Mouse (Mus musculus): ENCODE data around the gene Ano8. TPM values are rescaled to one million over a fixed set of nuclear protein-coding genes. Genes with fewer than 3 reads are reported as not detected.

The Ano8 gene
- polyA plus RNA-seq, 1 experiment from 2014 or later, result 6.8 TPM

DNA sequence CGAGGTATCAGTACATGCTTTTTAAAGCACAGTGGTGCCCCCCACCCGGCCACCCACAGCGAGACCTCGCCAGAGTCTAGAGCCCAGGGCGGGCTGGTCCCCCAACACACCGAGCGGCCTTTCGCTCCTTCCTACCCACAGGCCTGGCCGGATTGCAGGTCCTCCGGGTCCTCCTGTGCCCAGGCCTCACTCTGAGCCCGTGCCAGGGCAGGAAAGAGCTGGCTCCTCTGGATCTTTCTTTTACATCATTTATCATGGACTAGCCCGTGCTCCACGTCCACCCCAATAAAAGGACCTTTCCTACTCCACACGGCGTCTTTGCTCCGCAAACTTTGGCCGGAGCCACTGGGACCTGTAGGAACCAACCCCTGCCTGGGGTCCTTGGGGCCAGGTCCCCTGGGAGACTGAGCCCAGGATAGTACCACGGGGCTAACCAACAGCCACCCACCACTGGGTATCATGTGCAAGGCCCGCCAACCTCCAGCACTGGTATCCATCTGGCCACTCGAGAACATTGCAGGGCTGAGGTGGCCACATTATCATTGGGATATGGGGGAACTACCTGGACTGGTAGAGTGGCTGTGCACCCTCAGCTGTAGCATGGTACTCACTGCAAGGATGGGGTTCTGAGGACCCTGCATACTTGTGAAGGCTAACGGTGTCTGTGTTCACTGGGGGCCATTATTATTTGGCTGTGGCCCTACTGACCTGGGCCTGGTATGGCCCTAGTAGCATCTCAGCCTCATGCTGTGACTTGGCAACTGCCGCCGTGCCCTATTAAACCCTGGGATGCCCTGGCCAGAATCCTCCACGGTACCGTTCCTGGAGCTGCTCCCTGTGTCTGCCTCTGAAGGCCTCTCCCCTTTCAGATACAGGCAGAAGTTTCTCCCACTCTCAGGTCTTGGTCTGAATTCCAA lies 10.7 kb downstream of the Ano8 start:
- Histone ChIP-seq H3K27me3 (ENCODE audit: insufficient read depth, poor library complexity, severe bottlenecking) (peaks cover 22% of the 10 kb centered on the region), H3K36me3 (peaks cover 78% of the 10 kb centered on the region), H3K27ac (peak overlapping the region; percentile 89; the same call in 1 of the 2 replicates), H3K9me3 (no peaks in the 10 kb centered on the region), H3K4me3 (peak overlapping the region; percentile 65), H3K4me1 (replicated peaks) (peaks cover 45% of the 10 kb centered on the region)
- no peak for DNase-seq (ENCODE audit: low spot score)
- 88% methylated on average over 25 of the region's 25 CpGs for WGBS

DNA sequence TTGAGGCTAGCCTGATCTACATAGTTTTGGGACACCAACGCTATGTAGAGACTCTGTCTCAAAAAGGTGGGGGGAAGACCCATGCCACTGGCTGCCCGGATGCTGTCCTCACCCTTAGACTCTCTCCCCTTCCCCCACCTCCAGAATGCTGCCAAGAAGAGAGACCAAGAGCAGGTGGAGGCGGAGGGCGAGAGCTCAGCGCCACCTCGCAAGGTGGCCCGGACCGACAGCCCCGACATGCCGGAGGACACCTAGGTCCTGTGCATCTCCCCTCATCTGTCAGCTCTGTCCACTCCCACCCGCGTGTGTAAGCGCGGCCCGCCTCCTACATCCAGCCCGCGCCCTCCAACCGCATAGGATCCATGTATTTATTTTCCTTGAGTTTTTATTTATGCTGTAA lies 11.4 kb downstream of the Ano8 start:
- Histone ChIP-seq H3K36me3 (peaks cover 71% of the 10 kb centered on the region), H3K4me3 (no peak overlapping the region)

DNA sequence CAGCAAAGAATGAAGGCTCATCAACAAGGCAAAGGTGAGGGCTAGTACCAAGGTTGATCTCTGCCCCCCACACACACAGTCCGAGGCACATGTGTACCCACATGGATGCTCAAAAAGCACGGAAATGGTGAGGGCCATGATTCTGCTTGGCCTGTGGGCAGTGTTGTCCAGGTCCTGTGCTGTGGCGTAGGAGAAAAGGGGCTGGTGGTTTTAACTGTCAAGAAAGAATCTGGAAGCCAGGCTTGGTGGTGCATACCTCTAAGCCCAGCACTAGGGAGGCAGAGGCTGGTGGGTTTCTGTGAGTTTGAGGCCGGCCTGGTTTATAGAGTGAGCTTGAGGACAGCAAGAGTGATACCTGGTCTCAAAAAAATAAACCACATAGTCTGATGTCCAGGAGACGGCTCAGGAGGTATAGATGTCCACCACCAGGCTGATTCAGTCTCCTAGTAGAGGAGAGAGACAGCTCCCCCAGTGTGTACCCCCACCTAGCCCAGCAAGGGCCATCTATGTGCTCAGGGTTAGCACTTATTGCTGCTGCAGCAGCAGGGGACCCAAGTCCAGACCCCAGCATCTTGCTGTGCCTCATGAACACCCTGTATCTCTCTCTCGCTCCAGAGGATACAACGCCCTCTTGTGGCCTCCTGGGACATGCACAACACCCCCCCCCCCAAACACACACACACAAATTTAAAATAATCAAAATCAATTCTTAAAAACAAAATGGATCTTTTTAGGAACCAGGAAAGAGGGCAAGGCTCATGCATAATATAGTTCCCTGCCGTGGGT lies 13.0 kb downstream of the Ano8 start:
- no peaks in the 10 kb centered on the region for H3K9me3 ChIP-seq
- H3K4me3 ChIP-seq, result no peak overlapping the region
- peaks cover 58% of the 10 kb centered on the region for H3K36me3 ChIP-seq
- no peak overlapping the region for H3K27ac ChIP-seq
- no peak for DNase-seq (ENCODE audit: low spot score)
- 82% methylated on average over 8 of the region's 8 CpGs for WGBS
- peaks cover 52% of the 10 kb centered on the region for H3K4me1 ChIP-seq (replicated peaks)
- peaks cover 6% of the 10 kb centered on the region; the same call in 1 of the 2 replicates for H3K27me3 ChIP-seq (ENCODE audit: insufficient read depth, poor library complexity, severe bottlenecking)

More for the DNA sequence above, 11.4 kb downstream of the Ano8 start:
- Histone ChIP-seq H3K9me3 (no peaks in the 10 kb centered on the region), H3K27ac (no peak overlapping the region), H3K4me1 (replicated peaks) (peaks cover 51% of the 10 kb centered on the region), H3K27me3 (ENCODE audit: insufficient read depth, poor library complexity, severe bottlenecking) (peaks cover 20% of the 10 kb centered on the region)
- WGBS, result 95% methylated on average over 18 of the region's 18 CpGs
- DNase-seq (ENCODE audit: low spot score), result no peak

DNA sequence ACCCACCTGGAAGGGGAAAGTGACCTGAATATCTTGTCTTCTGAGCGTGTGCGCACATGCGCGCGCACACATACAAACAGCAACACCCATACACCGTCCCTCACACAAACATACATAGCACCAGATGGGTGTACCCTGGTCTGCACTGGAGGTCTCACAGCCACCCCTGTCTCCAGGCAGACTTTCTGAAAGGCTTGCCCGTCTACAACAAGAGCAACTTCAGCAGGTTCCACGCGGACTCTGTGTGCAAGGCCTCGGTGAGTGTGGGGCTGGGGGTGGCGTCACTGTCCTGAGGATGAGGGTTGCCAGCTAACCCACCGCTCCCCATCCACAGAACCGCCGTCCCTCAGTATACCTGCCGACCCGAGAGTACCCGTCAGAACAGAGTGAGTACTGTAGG lies 13.9 kb downstream of the Ano8 start:
- Histone ChIP-seq H3K36me3 (peaks cover 62% of the 10 kb centered on the region), H3K27me3 (ENCODE audit: insufficient read depth, poor library complexity, severe bottlenecking) (no peaks in the 10 kb centered on the region), H3K27ac (no peak overlapping the region), H3K4me3 (no peak overlapping the region), H3K4me1 (replicated peaks) (peaks cover 43% of the 10 kb centered on the region), H3K9me3 (no peaks in the 10 kb centered on the region)
- DNase-seq (ENCODE audit: low spot score), result no peak
- 94% methylated on average over 17 of the region's 17 CpGs for WGBS

DNA sequence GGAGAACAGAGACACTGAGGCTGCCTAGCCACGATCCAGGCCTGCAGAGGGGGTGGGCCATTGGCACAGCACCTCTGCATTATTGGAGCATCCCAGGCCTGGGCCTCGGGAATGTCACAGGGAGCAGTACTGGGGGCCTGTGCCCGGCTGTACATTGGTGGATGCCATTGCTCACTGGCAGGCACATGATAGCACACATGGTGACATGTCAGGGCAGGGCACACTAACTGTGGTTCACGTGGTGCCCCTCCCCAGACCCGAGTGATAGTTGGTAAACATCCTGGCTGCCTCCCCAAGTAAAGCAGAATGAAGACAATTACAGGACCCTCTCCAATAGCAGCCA lies 14.9 kb downstream of the Ano8 start:
- DNase-seq (ENCODE audit: low spot score), result no peak
- Histone ChIP-seq H3K36me3 (peaks cover 69% of the 10 kb centered on the region), H3K9me3 (no peaks in the 10 kb centered on the region), H3K27ac (no peak overlapping the region), H3K27me3 (ENCODE audit: insufficient read depth, poor library complexity, severe bottlenecking) (no peaks in the 10 kb centered on the region), H3K4me1 (replicated peaks) (peaks cover 35% of the 10 kb centered on the region), H3K4me3 (peak overlapping the region; percentile 96; the same call in 1 of the 2 replicates)
- 83% methylated on average over 5 of the region's 5 CpGs for WGBS

DNA sequence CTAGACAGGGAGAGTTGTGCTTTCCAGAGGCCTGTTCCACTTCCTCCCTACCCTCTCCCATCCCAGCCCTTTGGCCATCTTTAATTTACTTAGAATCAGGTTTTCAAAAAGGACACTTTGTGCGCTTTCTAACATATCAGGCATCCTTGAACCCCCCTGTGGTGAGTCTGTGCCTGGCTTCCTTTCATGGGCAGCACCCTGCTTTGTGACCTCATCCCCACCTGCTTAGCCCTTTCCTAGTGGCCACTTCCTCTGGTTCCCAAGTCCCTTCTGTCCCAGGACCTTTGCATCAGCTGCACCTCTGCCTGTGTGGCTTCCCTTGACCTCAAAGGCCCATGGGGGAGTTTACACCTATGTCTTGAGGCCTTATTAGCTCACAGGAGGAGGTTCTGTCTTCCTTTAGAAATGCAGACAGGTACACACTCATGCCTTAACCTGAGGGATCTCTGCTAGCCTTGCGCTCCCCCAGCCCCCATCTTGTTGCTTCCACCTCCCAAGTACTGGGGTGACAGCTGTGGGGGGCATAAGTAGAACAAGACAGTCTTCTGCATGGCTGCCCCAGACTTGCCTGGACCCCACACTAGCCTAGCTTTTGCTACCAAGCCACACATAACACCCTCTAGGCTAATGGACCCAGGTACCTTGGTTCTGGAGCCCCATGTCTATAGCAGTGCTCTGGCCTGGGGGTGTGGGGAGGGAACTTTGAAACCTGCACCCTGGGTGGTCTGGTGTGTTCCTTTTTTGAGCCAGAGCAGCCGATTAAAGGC lies 15.4 kb downstream of the Ano8 start:
- Histone ChIP-seq H3K9me3 (no peaks in the 10 kb centered on the region), H3K27me3 (ENCODE audit: insufficient read depth, poor library complexity, severe bottlenecking) (no peaks in the 10 kb centered on the region), H3K4me3 (peak overlapping the region; percentile 96), H3K4me1 (replicated peaks) (peaks cover 35% of the 10 kb centered on the region), H3K36me3 (peaks cover 65% of the 10 kb centered on the region), H3K27ac (no peak overlapping the region)
- 89% methylated on average over 3 of the region's 3 CpGs for WGBS
- no peak for DNase-seq (ENCODE audit: low spot score)

DNA sequence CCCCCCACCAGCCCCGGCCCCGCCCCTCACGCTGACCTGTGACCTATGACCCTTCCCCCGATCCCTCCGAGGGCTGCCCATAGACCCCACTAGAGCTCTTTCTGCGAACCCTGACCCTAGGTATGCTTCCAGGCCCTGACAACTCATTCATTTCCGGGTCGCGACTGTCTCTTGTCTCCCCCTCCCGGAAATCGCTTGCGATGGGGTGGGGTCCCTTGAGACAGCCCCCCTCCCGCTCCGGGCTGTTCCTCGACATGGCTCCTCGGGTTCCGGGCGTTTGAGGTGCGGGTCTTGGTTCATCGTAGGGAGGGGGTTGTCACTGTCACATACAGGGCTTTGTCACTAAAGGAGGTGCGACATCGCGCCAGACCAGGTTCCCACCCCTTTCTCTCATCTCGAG lies 16.4 kb downstream of the Ano8 start:
- peak; percentile 61 for DNase-seq (ENCODE audit: low spot score)
- H3K27ac ChIP-seq, result peak overlapping the region; percentile 94
- no peaks in the 10 kb centered on the region for H3K9me3 ChIP-seq
- no peaks in the 10 kb centered on the region for H3K27me3 ChIP-seq (ENCODE audit: insufficient read depth, poor library complexity, severe bottlenecking)
- H3K4me1 ChIP-seq (replicated peaks), result peaks cover 33% of the 10 kb centered on the region
- peak overlapping the region; percentile 96 for H3K4me3 ChIP-seq
- WGBS, result under 1% methylated on average over 24 of the region's 24 CpGs
- H3K36me3 ChIP-seq, result peaks cover 55% of the 10 kb centered on the region

DNA sequence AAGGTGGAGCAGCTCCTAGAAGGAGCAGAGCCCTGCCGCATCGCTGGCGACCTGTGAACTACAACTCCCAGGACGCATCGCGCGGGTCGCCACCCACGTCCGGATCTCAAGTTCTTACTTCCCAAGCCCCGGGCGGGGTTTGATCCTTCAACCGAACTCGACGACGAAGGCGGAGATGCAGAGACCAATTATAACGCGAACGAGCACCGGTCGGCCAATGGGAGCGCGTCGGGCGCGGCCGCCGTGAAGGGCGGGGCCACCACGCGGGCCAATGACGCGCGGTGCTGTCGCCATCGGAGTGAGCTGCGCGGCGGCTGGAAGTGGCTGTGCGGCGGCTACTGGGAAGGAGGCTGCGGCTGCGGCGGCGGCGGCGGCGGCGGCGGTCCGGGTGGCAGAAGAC lies 16.8 kb downstream of the Ano8 start, which contains the start of gene Dda1:
TSS of gene Dda1 (plus strand) at position 284 of the 400 bp plus-strand sequence.
- H3K36me3 ChIP-seq, result peaks cover 50% of the 10 kb centered on the region
- peaks cover 38% of the 10 kb centered on the region for H3K4me1 ChIP-seq (replicated peaks)
- peak within 1 kb of the TSS; percentile 94 for H3K27ac ChIP-seq
- H3K27me3 ChIP-seq (ENCODE audit: insufficient read depth, poor library complexity, severe bottlenecking), result no peaks in the 10 kb centered on the region
- no peaks in the 10 kb centered on the region for H3K9me3 ChIP-seq
- under 1% methylated on average over 51 of the region's 52 CpGs for WGBS
- H3K4me3 ChIP-seq, result peak within 1 kb of the TSS; percentile 96
- peak; percentile 98 for DNase-seq (ENCODE audit: low spot score)

DNA sequence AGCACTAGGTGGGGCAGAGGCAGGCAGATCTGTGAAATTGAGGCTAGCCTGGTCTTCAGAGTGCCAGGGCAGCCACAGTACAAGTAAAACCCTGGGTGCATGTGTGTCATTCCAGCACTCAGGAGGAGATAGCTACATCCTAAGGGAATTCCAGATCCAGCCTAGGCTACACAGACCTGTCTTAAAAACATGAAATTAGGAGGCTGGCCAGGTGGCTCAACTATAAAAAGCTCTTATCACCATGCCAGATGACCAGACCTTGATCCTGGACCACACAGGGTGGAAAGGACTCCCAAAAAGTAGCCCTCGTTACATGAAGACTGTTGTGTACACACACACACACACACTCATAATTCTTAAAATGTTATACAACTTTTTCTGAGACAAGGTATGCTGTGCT lies 17.8 kb downstream of the Ano8 start:
- WGBS, result 93% methylated on average over 1 of the region's 1 CpGs

DNA sequence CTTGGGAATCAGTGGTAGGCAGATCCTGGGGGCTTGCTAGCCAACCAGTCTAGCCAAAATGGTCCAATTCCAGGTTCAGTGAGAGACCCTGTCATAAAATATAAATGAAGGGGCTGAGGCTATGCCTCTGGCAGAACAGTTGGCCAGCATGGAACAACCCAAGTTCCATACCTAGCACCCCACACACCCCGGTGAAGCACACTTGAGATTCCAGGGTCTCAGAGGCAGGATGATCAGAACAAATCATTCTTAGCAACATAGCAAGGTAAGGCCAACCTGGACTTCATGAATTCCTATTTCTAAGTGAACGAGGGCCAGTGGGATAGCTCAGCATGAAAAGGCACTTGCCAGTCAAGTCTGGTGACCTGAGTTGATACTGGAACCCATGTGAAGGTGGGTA lies 18.6 kb downstream of the Ano8 start:
- H3K4me3 ChIP-seq, result no peak overlapping the region
- WGBS, result 93% methylated on average over 2 of the region's 2 CpGs
- peaks cover 33% of the 10 kb centered on the region for H3K36me3 ChIP-seq
- H3K4me1 ChIP-seq (replicated peaks), result peaks cover 54% of the 10 kb centered on the region
- no peak for DNase-seq (ENCODE audit: low spot score)
- H3K27me3 ChIP-seq (ENCODE audit: insufficient read depth, poor library complexity, severe bottlenecking), result peaks cover 4% of the 10 kb centered on the region
- H3K9me3 ChIP-seq, result no peaks in the 10 kb centered on the region
- no peak overlapping the region for H3K27ac ChIP-seq

More for the DNA sequence above, 17.8 kb downstream of the Ano8 start:
- Histone ChIP-seq H3K9me3 (no peaks in the 10 kb centered on the region), H3K36me3 (peaks cover 41% of the 10 kb centered on the region), H3K27ac (no peak overlapping the region), H3K4me1 (replicated peaks) (peaks cover 46% of the 10 kb centered on the region), H3K4me3 (0 out of 2 replicates have a peak overlapping the region, but pooled peaks have one; percentile 2), H3K27me3 (ENCODE audit: insufficient read depth, poor library complexity, severe bottlenecking) (no peaks in the 10 kb centered on the region)
- DNase-seq (ENCODE audit: low spot score), result no peak

DNA sequence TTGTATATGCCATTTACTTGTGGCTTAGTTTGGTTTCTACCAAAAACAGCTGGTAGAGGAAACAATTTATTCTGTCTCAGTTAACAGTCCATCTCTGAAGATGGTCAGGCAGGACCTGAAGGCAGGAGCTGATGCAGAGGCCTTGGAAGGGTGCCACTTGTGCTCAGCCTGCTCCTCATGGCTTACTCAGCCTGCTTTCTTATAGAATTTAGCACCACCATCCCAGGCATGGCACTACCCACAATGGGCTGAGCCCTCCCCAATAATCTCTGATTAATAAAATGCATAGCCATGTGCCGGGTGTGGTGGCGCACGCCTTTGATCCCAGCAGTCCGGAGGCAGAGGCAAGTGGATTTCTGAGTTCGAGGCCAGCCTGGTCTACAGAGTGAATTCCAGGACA lies 19.6 kb downstream of the Ano8 start:
- H3K9me3 ChIP-seq, result no peaks in the 10 kb centered on the region
- DNase-seq (ENCODE audit: low spot score), result no peak
- 98% methylated on average over 5 of the region's 5 CpGs for WGBS
- peaks cover 14% of the 10 kb centered on the region for H3K27me3 ChIP-seq (ENCODE audit: insufficient read depth, poor library complexity, severe bottlenecking)
- no peak overlapping the region for H3K27ac ChIP-seq
- peaks cover 31% of the 10 kb centered on the region for H3K36me3 ChIP-seq
- 0 out of 2 replicates have a peak overlapping the region, but pooled peaks have one; percentile 86 for H3K4me3 ChIP-seq
- H3K4me1 ChIP-seq (replicated peaks), result peaks cover 64% of the 10 kb centered on the region

DNA sequence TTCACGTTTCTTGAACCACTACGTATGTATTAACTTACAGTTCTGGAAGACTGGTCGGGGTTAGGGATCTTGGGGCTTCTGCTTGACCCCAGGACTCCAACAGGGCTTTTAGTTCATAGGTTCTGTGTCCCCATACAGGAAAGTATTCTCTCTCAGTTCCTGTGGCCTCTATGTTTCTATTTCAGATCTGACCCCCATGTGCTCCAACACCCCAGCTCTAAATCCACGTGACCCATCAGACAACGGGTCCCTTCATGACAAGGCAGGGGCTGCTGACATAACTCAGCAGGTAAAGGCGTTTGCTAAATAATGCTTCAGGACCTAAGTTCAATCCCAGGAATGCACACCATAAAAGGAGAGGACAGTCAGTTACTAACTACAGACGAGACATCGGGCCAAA lies 20.0 kb downstream of the Ano8 start:
- Histone ChIP-seq H3K4me1 (replicated peaks) (peaks cover 64% of the 10 kb centered on the region), H3K27me3 (ENCODE audit: insufficient read depth, poor library complexity, severe bottlenecking) (peaks cover 16% of the 10 kb centered on the region), H3K36me3 (peaks cover 31% of the 10 kb centered on the region), H3K4me3 (peak overlapping the region; percentile 86), H3K9me3 (no peaks in the 10 kb centered on the region), H3K27ac (no peak overlapping the region)
- WGBS, result 86% methylated on average over 8 of the region's 8 CpGs
- no peak for DNase-seq (ENCODE audit: low spot score)

Measured in hindbrain, embryonic 10.5 days (tissue).